Mouse (Mus musculus): ENCODE measurements around the gene E330017A01Rik.

Gene E330017A01Rik

DNA sequence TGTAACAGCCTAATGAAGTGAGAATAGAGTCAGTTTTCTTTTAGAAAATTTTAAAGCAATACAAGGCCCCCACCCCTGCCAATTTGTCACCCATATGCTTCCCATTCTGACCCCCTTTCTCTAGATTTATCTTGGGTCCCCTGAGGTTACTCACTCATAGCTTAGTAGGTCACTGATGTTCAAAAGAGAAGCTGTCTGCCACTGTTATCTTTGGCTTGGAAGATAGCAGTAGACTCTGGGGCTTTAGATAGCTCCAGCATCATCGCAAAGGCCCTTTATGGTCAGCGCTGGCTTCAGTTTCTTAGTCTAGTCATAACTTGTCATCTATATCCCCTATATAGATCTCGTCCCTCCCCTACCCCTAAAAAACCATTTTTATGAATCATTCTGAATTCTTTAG is 38.1 kb upstream of the E330017A01Rik start:
- peaks cover 9% of the 10 kb centered on the region for H3K4me1 ChIP-seq (replicated peaks; ENCODE audit: low read depth, low read length)
- no peak for TF ChIP-seq POU5F1 (IDR thresholded peaks at IDR 0.05; ENCODE audit: borderline replicate concordance, low read length)
- TF ChIP-seq NANOG (IDR thresholded peaks at IDR 0.05; ENCODE audit: borderline replicate concordance, low read length), result no peak
- no peak for TF ChIP-seq CTCF (conservative IDR thresholded peaks at IDR 0.05; ENCODE audit: low read length)
- no peak overlapping the region for H3K4me3 ChIP-seq (replicated peaks; ENCODE audit: low read length)
- H3K36me3 ChIP-seq (ENCODE audit: insufficient read depth, low read length), result peaks cover 62% of the 10 kb centered on the region
- no peaks in the 10 kb centered on the region for H3K27me3 ChIP-seq (ENCODE audit: insufficient read depth, low read length)
- H3K9me3 ChIP-seq (ENCODE audit: low read length), result no peaks in the 10 kb centered on the region

DNA sequence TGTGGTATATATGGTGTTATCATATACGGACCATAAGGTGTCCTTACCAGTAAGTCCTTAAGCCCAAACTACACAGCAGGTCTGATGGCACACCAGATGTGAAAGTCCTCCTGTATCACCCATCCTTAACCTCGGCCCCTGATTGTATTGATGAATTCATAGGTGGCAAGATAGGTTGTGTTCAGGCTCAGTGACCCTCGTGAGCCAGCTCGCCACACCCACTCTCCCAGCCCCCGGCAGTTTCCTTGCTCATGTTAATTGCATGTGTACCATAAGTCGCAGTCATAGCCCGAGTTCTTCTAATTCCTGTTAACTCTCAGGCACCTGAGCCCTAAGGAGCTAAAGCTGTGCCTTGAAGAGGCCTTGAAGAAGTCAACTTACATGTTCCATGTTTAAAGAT is 37.6 kb upstream of the E330017A01Rik start:
- Histone ChIP-seq H3K9me3 (ENCODE audit: low read length) (no peaks in the 10 kb centered on the region), H3K4me3 (replicated peaks; ENCODE audit: low read length) (no peak overlapping the region), H3K36me3 (ENCODE audit: insufficient read depth, low read length) (peaks cover 58% of the 10 kb centered on the region), H3K4me1 (replicated peaks; ENCODE audit: low read depth, low read length) (peaks cover 12% of the 10 kb centered on the region), H3K27me3 (ENCODE audit: insufficient read depth, low read length) (no peaks in the 10 kb centered on the region)
- TF ChIP-seq POU5F1 (IDR thresholded peaks at IDR 0.05; ENCODE audit: borderline replicate concordance, low read length) (no peak), CTCF (conservative IDR thresholded peaks at IDR 0.05; ENCODE audit: low read length) (no peak), NANOG (IDR thresholded peaks at IDR 0.05; ENCODE audit: borderline replicate concordance, low read length) (no peak)

- Histone ChIP-seq H3K9me3 (ENCODE audit: low read length) (no peaks in the 10 kb centered on the region), H3K27me3 (ENCODE audit: insufficient read depth, low read length) (no peaks in the 10 kb centered on the region), H3K4me3 (replicated peaks; ENCODE audit: low read length) (peak overlapping the region; percentile 48), H3K4me1 (replicated peaks; ENCODE audit: low read depth, low read length) (peaks cover 15% of the 10 kb centered on the region), H3K36me3 (ENCODE audit: insufficient read depth, low read length) (peaks cover 53% of the 10 kb centered on the region)
- TF ChIP-seq NANOG (IDR thresholded peaks at IDR 0.05; ENCODE audit: borderline replicate concordance, low read length) (no peak), POU5F1 (IDR thresholded peaks at IDR 0.05; ENCODE audit: borderline replicate concordance, low read length) (no peak), CTCF (conservative IDR thresholded peaks at IDR 0.05; ENCODE audit: low read length) (no peak)
Observed at GRCm38 (mm10) chr16:58675256-58675655, 36.7 kb upstream of the E330017A01Rik start.

- Histone ChIP-seq H3K4me3 (replicated peaks; ENCODE audit: low read length) (no peak overlapping the region), H3K9me3 (ENCODE audit: low read length) (no peaks in the 10 kb centered on the region), H3K4me1 (replicated peaks; ENCODE audit: low read depth, low read length) (peaks cover 24% of the 10 kb centered on the region), H3K27me3 (ENCODE audit: insufficient read depth, low read length) (no peaks in the 10 kb centered on the region), H3K36me3 (ENCODE audit: insufficient read depth, low read length) (peaks cover 53% of the 10 kb centered on the region)
- no peak for TF ChIP-seq NANOG (IDR thresholded peaks at IDR 0.05; ENCODE audit: borderline replicate concordance, low read length)
- TF ChIP-seq CTCF (conservative IDR thresholded peaks at IDR 0.05; ENCODE audit: low read length), result no peak
- TF ChIP-seq POU5F1 (IDR thresholded peaks at IDR 0.05; ENCODE audit: borderline replicate concordance, low read length), result no peak
Observed at GRCm38 (mm10) chr16:58673811-58674410, 35.4 kb upstream of the E330017A01Rik start.

GRCm38 (mm10) chr16:58672396-58672795 is 33.9 kb upstream of the E330017A01Rik start:
- H3K4me3 ChIP-seq (replicated peaks; ENCODE audit: low read length), result no peak overlapping the region
- no peaks in the 10 kb centered on the region for H3K9me3 ChIP-seq (ENCODE audit: low read length)
- peaks cover 40% of the 10 kb centered on the region for H3K36me3 ChIP-seq (ENCODE audit: insufficient read depth, low read length)
- TF ChIP-seq NANOG (IDR thresholded peaks at IDR 0.05; ENCODE audit: borderline replicate concordance, low read length) (no peak), POU5F1 (IDR thresholded peaks at IDR 0.05; ENCODE audit: borderline replicate concordance, low read length) (no peak), CTCF (conservative IDR thresholded peaks at IDR 0.05; ENCODE audit: low read length) (no peak)
- H3K4me1 ChIP-seq (replicated peaks; ENCODE audit: low read depth, low read length), result peaks cover 24% of the 10 kb centered on the region
- H3K27me3 ChIP-seq (ENCODE audit: insufficient read depth, low read length), result no peaks in the 10 kb centered on the region

DNA sequence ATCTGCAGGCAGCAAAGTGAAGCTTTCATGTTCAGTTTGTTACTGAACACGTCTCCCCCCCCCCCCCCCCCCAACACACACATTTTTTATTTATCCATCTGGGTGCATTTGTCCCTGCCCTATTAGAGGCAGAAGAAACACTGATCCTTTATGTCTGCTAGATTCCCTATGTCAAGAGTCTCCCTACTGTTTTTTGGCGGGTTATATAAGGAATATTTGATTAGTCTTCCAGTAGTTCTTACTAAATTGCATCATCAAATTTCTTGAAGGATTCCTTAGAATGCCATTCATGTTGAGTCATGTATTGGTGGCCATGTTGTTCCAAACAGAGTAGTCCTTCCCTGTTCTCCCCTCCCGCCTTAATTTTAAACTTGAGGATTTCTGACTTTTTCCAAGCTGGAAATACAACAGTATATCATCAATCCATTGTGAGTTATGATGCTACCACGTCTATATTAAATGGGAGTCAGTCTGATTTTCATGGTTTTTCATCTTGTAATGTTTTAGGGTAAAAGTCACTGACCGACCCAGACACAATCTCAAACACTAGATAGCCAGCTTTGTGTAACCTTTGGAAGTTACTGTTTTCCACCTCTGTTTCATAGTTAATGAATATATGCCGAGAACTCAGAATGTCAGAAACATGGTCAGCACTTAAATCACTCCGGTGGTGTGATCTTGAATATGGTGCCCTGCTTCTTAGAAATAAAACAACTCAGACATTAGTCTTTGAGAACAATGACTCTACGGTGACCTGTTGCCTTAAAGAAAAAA is 32.9 kb upstream of the E330017A01Rik start:
- H3K9me3 ChIP-seq (ENCODE audit: low read length), result no peaks in the 10 kb centered on the region
- peaks cover 24% of the 10 kb centered on the region for H3K4me1 ChIP-seq (replicated peaks; ENCODE audit: low read depth, low read length)
- no peaks in the 10 kb centered on the region for H3K27me3 ChIP-seq (ENCODE audit: insufficient read depth, low read length)
- H3K4me3 ChIP-seq (replicated peaks; ENCODE audit: low read length), result peak overlapping the region; percentile 96
- peaks cover 31% of the 10 kb centered on the region for H3K36me3 ChIP-seq (ENCODE audit: insufficient read depth, low read length)
- TF ChIP-seq POU5F1 (IDR thresholded peaks at IDR 0.05; ENCODE audit: borderline replicate concordance, low read length), result no peak
- no peak for TF ChIP-seq NANOG (IDR thresholded peaks at IDR 0.05; ENCODE audit: borderline replicate concordance, low read length)
- no peak for TF ChIP-seq CTCF (conservative IDR thresholded peaks at IDR 0.05; ENCODE audit: low read length)

GRCm38 (mm10) chr16:58670643-58671042 is 32.1 kb upstream of the E330017A01Rik start:
- peak overlapping the region; percentile 96 for H3K4me3 ChIP-seq (replicated peaks; ENCODE audit: low read length)
- H3K36me3 ChIP-seq (ENCODE audit: insufficient read depth, low read length), result peaks cover 24% of the 10 kb centered on the region
- TF ChIP-seq NANOG (IDR thresholded peaks at IDR 0.05; ENCODE audit: borderline replicate concordance, low read length) (no peak), POU5F1 (IDR thresholded peaks at IDR 0.05; ENCODE audit: borderline replicate concordance, low read length) (no peak), CTCF (conservative IDR thresholded peaks at IDR 0.05; ENCODE audit: low read length) (no peak)
- peaks cover 24% of the 10 kb centered on the region for H3K4me1 ChIP-seq (replicated peaks; ENCODE audit: low read depth, low read length)
- H3K9me3 ChIP-seq (ENCODE audit: low read length), result no peaks in the 10 kb centered on the region
- no peaks in the 10 kb centered on the region for H3K27me3 ChIP-seq (ENCODE audit: insufficient read depth, low read length)

- peak within 1 kb of the TSS; percentile 96 for H3K4me3 ChIP-seq (replicated peaks; ENCODE audit: low read length)
- H3K27me3 ChIP-seq (ENCODE audit: insufficient read depth, low read length), result no peaks in the 10 kb centered on the region
- peaks cover 21% of the 10 kb centered on the region for H3K4me1 ChIP-seq (replicated peaks; ENCODE audit: low read depth, low read length)
- no peak for TF ChIP-seq POU5F1 (IDR thresholded peaks at IDR 0.05; ENCODE audit: borderline replicate concordance, low read length)
- no peak for TF ChIP-seq CTCF (conservative IDR thresholded peaks at IDR 0.05; ENCODE audit: low read length)
- no peak for TF ChIP-seq NANOG (IDR thresholded peaks at IDR 0.05; ENCODE audit: borderline replicate concordance, low read length)
- no peaks in the 10 kb centered on the region for H3K9me3 ChIP-seq (ENCODE audit: low read length)
- peaks cover 20% of the 10 kb centered on the region for H3K36me3 ChIP-seq (ENCODE audit: insufficient read depth, low read length)
Observed at GRCm38 (mm10) chr16:58669917-58670630, 31.5 kb upstream of the E330017A01Rik start, which contains the start of gene Cpox. Gene Cpox (plus strand): TSS chr16:58670292.
